Mouse (Mus musculus) C2C12 (cell line): ENCODE measurements around the gene Ddb1.

Source experiments
- CTCF ChIP-seq: IDR thresholded peaks from one replicate; pipeline ENCODE4 v1.5.1; 2011; ENCODE audit not compliant: control insufficient read depth, insufficient read depth, insufficient read length
- FOSL1 ChIP-seq: IDR thresholded peaks from one replicate; pipeline ENCODE4 v1.8.0; 2011; ENCODE audit warnings: mild to moderate bottlenecking, low read length; ENCODE audit not compliant: poor library complexity, insufficient read depth, severe bottlenecking

DNA sequence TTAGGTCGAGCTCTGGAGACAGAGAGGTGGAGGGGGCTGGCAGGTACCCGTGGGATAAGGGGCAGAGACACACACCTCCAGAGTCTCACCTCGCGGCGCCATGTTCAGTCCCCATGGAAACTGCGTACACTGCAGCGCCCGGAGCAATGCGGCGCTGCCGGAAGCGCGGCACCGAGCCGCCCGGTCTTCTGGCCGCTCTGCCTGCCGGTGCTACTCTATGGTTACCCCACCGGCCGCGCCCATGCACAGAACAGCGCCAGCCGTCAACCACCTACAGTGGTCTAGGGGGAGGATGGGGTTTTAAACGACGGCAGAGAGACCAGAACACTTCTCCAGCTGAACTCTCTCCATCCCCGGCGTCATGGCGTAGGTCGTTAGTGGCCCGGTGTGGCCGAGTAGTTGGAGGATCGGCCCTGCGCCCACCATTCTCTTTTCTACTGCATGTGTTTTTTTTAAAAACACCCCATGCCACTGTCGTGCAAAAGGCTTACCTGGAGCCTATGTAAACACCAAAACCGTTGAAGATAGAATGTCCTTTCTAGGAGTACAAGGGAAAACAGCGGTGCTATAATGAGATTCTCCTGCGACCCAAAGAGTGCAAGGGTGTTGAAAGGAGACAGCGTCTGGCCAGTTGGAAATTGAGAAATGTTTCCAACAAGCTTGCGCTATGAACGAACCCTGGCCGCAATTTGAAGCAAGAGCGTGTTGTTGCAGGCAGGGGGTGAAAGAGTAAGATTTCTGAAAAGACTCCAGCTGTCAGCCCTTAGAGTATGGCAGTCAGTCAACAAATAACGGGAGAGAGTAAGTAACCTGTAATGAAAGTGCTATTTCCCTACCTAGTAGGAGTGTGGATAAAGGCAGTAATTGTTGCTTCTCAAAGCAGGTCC lies 49.3 kb upstream of the Ddb1 start, which contains the start of gene Tmem216:
- TF ChIP-seq CTCF: no peak
- TF ChIP-seq FOSL1: no peak
